Mouse (Mus musculus) liver, adult (tissue): ENCODE results near the gene Gpr179.

Experiments
- GATA4 ChIP-seq: IDR thresholded peaks from 2 replicates; pipeline ENCODE4 v1.6.1; 2014; ENCODE audit warnings: mild to moderate bottlenecking, low read length; ENCODE audit not compliant: insufficient replicate concordance

The Gpr179 gene

DNA sequence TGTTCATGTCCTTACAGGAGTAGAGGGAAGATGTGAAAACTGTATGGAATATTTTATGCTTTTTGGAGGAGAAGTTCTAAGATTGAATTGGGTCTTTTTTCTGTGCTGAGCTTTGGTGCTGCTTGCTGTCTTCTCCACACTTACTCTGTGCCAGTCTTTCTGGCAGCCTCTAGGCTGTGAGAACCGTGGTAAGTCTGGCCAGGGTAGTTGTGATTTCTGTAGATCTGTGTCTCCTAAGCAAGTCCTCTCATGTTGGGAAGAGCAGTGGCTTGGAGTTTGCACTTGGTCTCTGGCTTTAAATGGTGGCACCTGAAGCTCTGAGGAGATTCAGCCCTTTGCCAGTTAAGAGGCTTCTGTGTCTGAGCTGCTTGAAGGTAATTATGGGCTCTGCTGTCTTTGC, 13.7 kb upstream of the Gpr179 start:
- no peak for TF ChIP-seq GATA4

- no peak for TF ChIP-seq GATA4
Measured at GRCm38 (mm10) chr11:97363644-97363995, 11.7 kb upstream of the Gpr179 start.

GRCm38 (mm10) chr11:97362943-97363643, 11.2 kb upstream of the Gpr179 start:
- no peak for TF ChIP-seq GATA4

- TF ChIP-seq GATA4 = no peak
Measured at GRCm38 (mm10) chr11:97362649-97362942, 10.7 kb upstream of the Gpr179 start.

GRCm38 (mm10) chr11:97361948-97362648, 10.2 kb upstream of the Gpr179 start, which contains the start of gene Socs7:
Socs7 (plus strand) TSS chr11:97362551.
- TF ChIP-seq GATA4 = no peak

- TF ChIP-seq GATA4 = no peak
Measured at GRCm38 (mm10) chr11:97355247-97355646, 3.4 kb upstream of the Gpr179 start.

GRCm38 (mm10) chr11:97354646-97355045, 2.8 kb upstream of the Gpr179 start:
- TF ChIP-seq GATA4 = no peak

- TF ChIP-seq GATA4 = no peak
Measured at GRCm38 (mm10) chr11:97352935-97353597, 1.2 kb upstream of the Gpr179 start.

DNA sequence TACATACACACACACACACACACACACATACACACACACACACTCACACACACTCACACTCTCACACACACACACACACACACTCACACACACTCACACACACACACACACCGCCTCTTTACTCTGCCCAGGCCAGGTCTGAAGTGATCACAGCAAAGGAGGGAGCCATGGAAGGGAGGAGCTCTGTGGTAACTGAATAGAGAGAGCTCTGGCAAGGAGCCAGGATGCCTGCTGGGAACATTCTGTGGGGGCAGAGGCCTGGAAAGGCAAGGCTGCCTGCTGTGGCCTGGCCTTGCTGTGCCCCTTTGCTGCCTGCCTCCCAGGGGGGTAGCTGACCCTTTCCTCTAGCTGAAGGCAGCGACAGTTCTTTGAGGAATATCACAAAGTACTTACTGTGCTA, 1.8 kb downstream of the Gpr179 start:
- no peak for TF ChIP-seq GATA4

DNA sequence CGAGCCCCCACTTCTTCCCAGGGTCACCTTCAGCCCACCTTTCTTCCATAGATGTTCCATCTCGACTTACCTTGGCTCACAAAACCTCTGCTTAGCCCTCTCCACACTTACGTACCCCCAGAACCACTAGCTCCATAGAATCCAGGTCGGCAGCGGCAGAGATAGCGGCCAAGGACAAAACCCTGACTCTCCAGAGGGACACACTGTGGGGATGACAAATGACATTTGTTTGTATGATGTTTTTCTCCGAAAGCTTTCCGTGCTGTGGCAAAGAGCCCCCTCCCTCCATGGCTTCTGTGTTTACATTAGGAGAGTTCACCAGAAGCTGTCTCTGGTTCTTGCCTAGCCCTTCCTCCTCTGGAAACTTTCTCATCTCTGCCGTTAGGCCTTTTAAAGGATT, 4.6 kb downstream of the Gpr179 start:
- TF ChIP-seq GATA4 = no peak

- no peak for TF ChIP-seq GATA4
Measured at GRCm38 (mm10) chr11:97346383-97346782, 5.5 kb downstream of the Gpr179 start.

DNA sequence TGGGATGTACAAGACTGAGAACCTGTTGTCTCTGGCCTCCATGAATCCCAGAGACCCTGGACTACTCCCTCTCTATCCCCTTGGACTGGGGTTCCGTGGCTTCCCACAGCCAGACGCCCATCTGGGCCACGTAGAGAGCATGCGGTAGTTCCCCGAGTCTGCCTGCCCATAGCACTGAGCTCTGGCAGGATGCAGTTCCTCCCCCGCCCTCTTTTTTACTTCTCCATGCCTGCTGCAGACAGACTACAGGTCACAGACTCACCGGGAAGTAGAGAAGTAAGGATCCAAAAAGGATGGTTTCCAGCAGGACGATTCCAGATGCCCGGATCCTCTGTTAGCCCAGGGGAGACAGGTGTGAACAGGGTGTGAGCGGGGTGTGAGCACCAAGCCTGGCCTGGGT, 6.4 kb downstream of the Gpr179 start:
- no peak for TF ChIP-seq GATA4

DNA sequence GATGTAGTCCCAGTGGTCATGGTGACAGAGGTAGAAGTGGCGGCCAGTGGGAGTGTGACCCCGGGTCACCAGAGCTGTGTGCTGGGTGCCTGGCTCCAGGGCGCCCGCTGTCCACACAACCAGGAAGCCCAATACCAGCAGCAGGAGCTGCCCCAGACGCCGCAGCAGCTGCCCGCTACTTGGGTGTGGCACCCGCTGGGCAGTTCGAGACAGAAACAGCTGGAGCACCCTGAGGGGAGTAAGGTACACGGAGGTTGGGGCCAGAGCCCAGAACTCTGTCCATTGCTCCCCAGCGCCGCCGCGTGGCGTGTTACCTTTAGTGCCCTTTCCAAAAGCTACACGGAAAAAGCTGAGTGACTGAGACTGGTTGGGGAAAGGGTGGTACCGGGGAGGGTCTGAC, 8.3 kb downstream of the Gpr179 start:
- TF ChIP-seq GATA4 = no peak

- no peak for TF ChIP-seq GATA4
Measured at GRCm38 (mm10) chr11:97343175-97343574, 8.7 kb downstream of the Gpr179 start.

GRCm38 (mm10) chr11:97338977-97339315, 12.9 kb downstream of the Gpr179 start:
- no peak for TF ChIP-seq GATA4

DNA sequence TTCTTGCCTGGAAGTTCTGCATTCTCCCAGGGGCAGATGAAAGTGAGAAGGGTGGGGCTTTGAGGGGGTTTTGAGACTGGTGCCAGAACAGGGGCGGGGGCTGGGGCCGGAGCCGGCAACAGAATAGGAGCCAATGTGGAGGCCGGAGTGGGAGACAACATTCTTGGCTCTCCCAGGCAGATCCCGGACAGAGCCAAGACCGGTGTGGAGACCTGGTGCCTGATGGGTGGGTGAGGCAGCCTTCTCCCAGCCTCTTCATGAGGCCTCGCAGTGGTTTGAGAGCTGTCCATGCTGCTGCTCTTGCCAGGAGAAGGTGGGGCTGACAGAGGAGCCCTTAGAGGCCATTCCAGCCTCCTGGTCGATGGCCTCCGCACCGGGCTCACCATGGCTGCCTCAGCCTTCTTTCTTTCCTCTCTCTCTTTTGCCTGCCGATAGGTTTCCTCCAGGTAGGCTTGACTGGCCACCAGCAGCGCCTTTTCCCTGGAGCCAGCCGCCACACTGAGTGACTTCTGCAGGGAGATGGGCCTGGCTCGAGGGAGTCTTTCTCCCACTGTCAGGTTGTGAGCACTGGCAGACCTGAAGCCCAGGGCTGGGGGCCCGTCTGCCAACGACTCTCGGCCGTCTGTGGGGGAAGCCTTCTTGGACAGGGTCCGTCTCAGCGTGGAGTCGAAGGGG, 13.4 kb downstream of the Gpr179 start:
- no peak for TF ChIP-seq GATA4
